Mouse (Mus musculus) heart, postnatal 25 days (tissue): ENCODE data around the gene Pdgfa. TPM values are rescaled to one million over a fixed set of nuclear protein-coding genes. Genes with fewer than 3 reads are reported as not detected.

Source experiments
- DNase-seq: peaks from one replicate; pipeline ENCODE4 v3.0.0; 2022; ENCODE audit warnings: low spot score
- intact Hi-C: fragments of 180-260 bp; cut with DNase I; formaldehyde crosslinking; loops from one replicate; pipeline ENCODE4 v1.15.1; 2025
- total RNA-seq, 2 experiments: library from RNA; stranded (reverse); gene quantifications; 2 replicates each; pipeline ENCODE4 v1.2.3; 2021

Gene Pdgfa
- total RNA-seq, 2 experiments from 2014 or later, result 23.3 to 27.2 TPM

GRCm38 (mm10) chr5:138995721-138996311 lies 1.4 kb downstream of the Pdgfa start:
- peak; percentile 66 for DNase-seq
- intact Hi-C loops, result loop anchor here (5.0 kb wide), 1 partner anchor 81 kb away; no protein-coding TSS in a partner anchor

- intact Hi-C loops, result loop anchor here (5.0 kb wide), 2 partner anchors 82 to 138 kb away; no protein-coding TSS in a partner anchor
- peak; percentile 51 for DNase-seq
Measured at GRCm38 (mm10) chr5:138994786-138995720, 2.1 kb downstream of the Pdgfa start.

DNA sequence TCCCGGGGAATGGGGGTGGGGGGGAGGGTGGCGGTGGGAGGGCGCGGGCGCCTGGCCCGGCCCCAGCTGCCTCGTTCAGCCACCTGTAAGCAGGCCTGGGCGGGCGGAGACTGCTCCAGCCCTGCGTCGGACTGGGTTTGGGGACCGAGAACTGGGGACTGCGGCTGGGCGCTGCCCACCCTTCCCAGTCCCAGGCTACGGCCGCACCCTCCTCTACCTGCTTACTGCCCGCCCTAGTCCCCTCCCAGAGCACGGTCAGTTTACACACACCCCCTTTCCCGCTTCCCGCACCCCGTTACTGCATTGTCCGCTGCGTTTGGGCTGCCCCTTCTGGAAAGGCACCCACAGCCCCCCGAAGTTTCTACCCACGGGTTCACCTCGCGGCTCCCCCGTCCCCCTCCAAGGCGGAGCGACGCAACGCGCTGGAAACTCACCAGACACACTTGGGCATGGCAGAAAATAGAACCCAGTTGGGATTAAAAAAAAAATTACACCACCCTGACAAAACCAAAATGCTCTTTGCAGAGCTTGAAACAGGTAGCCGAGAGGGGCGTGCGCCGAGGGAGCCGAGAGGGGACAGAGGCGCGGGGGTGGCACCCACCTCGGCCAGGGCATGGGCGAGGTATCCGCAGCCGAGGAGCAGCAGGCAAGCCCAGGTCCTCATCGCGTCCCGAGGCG lies 2.9 kb downstream of the Pdgfa start:
- DNase-seq, result no peak
- intact Hi-C loops, result loop anchor here (5.0 kb wide), 1 partner anchor 137 kb away; no protein-coding TSS in a partner anchor

DNA sequence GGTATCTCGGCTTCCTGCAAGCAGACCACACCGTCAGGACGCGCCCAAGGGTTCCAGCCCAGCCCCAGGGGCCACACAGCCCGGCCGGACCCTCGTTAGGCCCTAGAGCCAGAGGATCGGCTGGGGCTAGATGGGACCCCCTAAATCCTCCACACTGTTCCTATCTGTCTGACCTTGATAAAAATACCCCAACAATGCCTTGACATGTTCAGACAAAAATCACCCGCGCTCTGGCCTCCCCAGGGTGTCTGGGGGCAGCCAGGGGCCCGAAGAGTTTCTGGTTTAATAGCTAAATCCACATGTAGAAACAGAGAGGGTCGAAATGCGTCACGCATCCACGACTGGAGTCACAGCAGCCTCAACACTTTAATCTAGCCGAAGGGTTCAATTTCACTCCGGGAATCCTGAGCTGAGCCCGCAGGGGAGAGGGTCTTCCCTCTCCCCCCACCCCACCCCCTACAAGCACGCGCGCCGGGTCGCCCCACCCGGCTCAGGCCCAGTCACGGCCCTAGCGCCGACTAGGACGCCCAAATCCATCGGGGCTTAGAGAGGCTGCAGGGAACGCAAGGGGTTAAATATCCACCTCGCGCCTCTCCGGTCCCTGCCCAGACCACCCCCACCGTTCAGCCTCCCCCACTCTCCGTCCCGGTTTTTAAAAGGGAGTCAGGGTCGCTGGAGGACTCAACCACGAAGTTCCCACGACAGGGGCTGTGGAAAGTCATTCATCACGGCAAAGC lies 3.6 kb downstream of the Pdgfa start:
- intact Hi-C loops, result loop anchor here (5.0 kb wide), 1 partner anchor 136 kb away; no protein-coding TSS in a partner anchor
- no peak for DNase-seq

DNA sequence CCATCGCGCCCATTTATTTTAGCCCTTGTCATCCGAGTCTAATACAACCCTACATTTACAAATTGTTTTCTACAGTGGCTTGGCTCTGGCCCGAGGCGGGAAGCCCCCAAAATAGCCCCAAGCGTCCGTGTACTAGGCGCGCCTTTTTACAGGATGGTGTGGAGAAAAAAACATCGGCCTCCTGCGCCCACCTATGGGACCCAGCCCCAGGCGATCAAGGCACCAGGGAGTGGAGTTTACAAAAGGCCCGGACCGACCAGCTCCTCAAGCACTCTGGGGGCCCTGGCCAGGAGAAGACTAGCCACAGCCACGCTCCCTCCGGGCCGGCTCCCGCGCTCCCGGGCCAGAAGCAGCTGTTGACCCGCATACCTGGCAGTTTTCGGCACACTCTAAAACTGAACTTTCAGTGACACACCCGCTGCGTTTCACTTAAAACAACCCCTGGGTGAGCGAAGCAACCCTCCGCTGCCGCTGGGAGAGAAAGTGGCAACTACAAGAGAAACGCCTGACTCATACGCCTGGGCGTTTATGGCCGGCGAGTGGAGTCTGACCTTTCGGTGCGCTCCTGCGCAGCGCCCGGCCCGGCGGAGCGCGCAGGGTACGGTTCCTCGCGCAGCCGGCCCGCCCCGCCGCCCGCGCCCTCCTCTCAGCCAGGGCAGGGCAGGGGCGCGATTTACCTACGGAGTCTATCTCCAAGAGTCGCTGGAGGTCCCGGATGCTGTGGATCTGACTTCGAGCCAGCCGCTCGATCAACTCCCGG lies 4.4 kb downstream of the Pdgfa start:
- no peak for DNase-seq
- intact Hi-C loops, result loop anchor here (5.0 kb wide), 1 partner anchor 135 kb away; no protein-coding TSS in a partner anchor

DNA sequence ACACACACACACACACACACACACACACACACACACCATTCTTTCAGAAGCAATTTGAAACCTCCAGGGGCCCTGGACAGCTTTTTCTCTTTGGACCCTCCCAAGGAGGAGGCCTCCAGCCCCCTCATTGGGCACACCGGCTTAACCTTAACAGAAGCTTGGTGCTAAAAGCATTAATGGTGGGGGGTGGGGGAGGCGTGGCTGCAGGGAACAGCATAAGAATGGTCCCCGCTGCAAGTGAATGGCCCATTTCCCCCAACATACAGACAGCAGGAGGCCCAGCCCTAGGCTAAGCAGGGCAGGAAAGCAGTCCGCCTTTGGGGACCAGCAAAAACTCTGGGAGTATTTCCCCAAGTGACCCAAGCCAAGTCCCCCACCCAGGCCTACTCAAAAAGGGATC lies 5.4 kb downstream of the Pdgfa start:
- DNase-seq, result no peak
- intact Hi-C loops, result loop anchor here (5.0 kb wide), 1 partner anchor 134 kb away; no protein-coding TSS in a partner anchor

GRCm38 (mm10) chr5:138990659-138991380 lies 6.3 kb downstream of the Pdgfa start:
- intact Hi-C loops, result loop anchor here (5.0 kb wide), 1 partner anchor 134 kb away; no protein-coding TSS in a partner anchor
- no peak for DNase-seq

DNA sequence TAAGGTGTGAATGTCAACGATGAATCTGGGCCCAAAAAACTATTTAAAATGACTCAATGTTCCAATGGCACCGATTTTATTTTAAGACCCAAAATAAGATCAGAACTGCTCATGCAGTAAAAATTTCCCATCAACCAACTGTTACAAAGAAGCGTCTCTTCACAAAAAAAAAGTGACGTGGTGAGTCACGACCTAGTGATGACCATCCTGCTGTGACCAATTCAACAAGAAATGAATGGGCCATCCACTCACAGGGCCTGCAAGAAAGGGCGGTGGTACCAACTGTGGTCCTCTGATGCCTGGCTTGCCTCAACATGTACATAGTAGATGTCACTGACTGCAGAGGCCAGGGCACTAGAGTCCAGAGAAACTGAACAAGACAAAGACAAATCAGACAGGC lies 7.6 kb downstream of the Pdgfa start:
- intact Hi-C loops, result no loop called here
- no peak for DNase-seq

- intact Hi-C loops, result no loop called here
- DNase-seq, result peak; percentile 58
Measured at GRCm38 (mm10) chr5:138988764-138989163, 8.4 kb downstream of the Pdgfa start.

DNA sequence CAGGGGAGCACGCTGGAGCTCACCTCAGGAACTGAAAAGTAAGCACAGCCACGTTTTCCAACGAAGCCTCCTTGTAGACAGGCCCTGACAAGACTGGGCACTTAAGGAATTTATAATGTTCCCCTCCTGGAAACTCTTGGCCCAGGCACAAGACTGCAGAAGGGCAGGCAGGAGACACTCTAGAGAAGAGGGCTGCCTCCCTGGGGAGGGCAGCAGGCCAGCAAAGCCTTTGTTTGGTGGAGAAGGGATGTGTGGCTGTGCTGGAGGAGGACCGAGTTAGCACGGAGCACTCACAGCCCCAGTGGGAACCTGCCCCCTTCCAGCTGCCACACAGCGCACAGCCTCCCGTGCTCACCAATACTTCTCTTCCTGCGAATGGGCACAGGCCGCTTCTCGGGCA lies 9.2 kb downstream of the Pdgfa start:
- intact Hi-C loops, result no loop called here
- DNase-seq, result no peak

DNA sequence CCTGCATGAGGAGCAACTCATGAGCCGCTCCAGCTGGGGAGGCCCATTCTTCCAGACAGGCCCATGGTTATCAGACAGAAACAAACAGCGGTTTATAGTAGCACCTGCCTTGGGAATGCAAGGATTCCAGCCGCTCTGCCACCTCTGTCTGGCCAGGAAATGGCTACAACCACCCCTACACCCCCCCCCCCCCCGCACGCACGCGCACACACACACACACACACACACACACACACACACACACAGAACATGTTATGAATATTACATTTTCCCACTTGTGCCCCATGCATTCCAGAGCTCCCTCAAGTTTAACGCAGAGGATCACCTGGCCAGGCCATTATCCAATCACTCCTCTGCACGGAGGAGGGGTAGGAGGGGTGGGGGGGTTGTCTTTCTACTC lies 15.2 kb downstream of the Pdgfa start:
- no peak for DNase-seq
- intact Hi-C loops, result no loop called here

DNA sequence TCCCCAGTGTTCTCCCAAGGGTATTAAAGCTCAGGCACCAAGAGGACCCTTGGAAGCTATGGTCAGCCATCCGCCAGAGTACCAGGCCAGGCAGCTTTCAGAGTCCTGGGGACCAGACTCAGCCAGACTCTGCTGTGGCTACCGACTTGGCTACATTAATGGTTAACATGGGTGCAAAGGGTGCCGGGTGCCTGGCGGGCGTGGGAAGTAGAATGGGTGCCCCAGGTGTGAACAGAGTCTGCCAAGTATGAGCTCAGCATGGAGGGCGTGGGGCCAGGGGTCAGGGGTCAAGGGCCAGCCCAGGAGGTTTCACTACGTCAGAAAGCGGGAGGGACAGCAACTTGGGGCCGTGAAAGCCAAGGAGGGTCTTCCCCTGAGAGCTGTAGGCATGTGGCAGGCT lies 16.6 kb downstream of the Pdgfa start:
- DNase-seq, result no peak
- intact Hi-C loops, result no loop called here

DNA sequence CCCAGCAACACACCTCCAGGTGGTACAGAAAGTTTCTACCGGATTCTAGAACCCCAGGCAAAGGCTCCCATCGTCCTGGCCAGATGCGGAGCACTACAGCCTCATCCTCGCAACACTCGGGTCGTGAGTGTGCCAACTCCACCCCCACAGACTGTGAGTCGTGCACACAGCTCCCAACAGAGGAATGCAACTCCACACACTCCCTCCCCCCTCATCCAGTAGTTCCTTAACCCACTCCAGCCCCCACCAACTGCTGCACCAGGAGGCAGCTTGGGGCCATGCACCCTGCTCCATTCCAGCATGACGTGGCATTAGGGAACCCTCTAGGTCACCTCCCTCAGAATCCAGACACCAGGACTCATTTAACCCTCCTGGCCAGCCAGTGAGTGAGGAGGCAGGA lies 17.3 kb downstream of the Pdgfa start:
- DNase-seq, result no peak
- intact Hi-C loops, result no loop called here

DNA sequence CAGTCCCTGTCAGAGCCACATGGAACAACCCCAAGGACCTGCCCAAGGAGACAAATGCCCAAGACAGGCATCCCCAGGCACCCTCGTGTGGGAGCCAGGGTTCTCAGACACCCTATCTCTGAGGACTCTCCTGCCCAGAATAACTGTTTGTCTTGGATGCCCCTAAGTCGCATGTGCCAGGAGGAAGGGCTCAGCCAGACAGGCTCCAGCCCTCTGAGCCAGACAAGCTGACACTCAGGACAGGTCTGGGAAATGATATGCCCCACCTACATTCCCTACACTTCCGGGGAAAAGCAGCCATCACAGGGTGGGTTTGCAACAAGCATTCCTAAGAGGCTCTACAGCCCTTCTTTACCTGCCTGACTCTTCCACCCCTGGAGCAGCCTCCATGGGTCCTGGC lies 19.4 kb downstream of the Pdgfa start:
- intact Hi-C loops, result no loop called here
- no peak for DNase-seq

GRCm38 (mm10) chr5:138974911-138975485 lies 22.2 kb downstream of the Pdgfa start:
- no peak for DNase-seq
- intact Hi-C loops, result no loop called here

DNA sequence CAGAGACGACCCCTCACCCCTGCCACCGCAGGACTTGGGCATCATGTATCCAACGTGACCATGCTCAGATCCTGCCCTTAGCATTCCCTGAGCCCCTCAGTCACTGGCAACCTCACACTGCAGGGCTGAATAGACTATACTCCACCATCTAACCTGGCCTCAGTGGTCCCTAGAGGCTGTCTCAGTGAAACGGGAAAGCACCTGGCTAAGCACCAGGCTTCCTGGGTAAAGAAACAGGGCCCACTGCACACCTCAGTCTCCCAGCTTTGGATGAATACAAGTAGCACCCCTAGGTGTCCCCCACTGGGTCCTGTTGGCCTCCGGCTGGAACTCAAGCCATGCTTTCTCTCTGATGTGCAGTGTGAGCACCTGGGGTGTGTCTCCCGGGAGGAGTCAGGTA lies 23.7 kb downstream of the Pdgfa start:
- intact Hi-C loops, result no loop called here
- DNase-seq, result no peak

DNA sequence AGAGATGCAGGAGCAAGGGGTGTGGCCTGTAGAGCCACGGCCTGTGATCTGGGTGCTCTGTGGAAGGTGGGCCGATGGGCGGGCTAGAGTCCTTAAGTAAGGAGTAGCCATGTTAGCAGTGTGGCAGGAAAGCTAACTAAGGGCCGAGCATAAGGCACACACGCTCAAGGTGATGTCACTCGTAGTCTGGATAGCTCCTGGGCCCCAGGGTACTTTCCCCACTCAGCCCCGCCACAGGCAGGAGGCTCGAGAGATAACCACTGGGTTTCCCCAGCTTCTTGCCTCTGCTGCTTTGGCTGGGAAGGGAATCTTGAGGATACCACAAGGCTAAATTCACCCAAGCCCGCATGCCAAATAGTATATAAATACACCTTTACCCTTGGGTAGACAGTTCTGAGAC lies 25.8 kb downstream of the Pdgfa start:
- intact Hi-C loops, result no loop called here
- no peak for DNase-seq

- intact Hi-C loops, result no loop called here
- DNase-seq, result no peak
Measured at GRCm38 (mm10) chr5:138970056-138970490, 27.1 kb downstream of the Pdgfa start.
